In genomic region chr2:35714742-35715167, GRCm38 (mm10) we compare ENCODE assay signal across 10 mouse cellular contexts.
DNase-seq lines count a peak whose midpoint lies in the region; ATAC-seq and TF ChIP-seq lines count a peak whose summit lies in the region.
"Had no signal": no experiment of that assay in that cellular context is flagged by ENCODE, and none has a peak within 500 bp of the region (broad histone marks: within the 10 kb centered on the region; RNA-seq: fewer than 3 reads in every experiment).

No protein-coding gene starts in this region.

- TF ChIP-seq CTCF in gastrocnemius, adult 2 months (IDR thresholded peaks at IDR 0.05), result no peak
- no peak for TF ChIP-seq CTCF in embryonic fibroblast, embryonic 13.5 days (IDR thresholded peaks at IDR 0.05; ENCODE audit: borderline replicate concordance, insufficient read depth, low read length)

- no peaks in the 10 kb centered on the region for H3K79me2 ChIP-seq in myocyte (ENCODE audit: control insufficient read depth, insufficient read depth)

- no peaks in the 10 kb centered on the region for H3K9me3 ChIP-seq in midbrain, embryonic 13.5 days
- H3K9me3 ChIP-seq in midbrain, embryonic 10.5 days (replicated peaks), result no peaks in the 10 kb centered on the region

- H3K9ac ChIP-seq in midbrain, embryonic 13.5 days (replicated peaks), result no peak overlapping the region

- H3K4me3 ChIP-seq in gastrocnemius, adult 2 months, result no peak overlapping the region
- no peak overlapping the region for H3K4me3 ChIP-seq in midbrain, embryonic 13.5 days (replicated peaks)
- no peak overlapping the region for H3K4me3 ChIP-seq in midbrain, embryonic 10.5 days
- no peak overlapping the region for H3K4me3 ChIP-seq in embryonic fibroblast, embryonic 13.5 days (ENCODE audit: insufficient read depth, low read length)
- no peak overlapping the region for H3K4me3 ChIP-seq in myocyte

- H3K4me2 ChIP-seq in midbrain, embryonic 13.5 days (replicated peaks), result no peak overlapping the region
- H3K4me2 ChIP-seq in myocyte (ENCODE audit: low read depth), result peak overlapping the region; percentile 49

- no peak for DNase-seq in gastrocnemius, adult 2 months
- DNase-seq in gastrocnemius, postnatal 4 days (ENCODE audit: low spot score in 2 of 2), result no peak
- no peak for DNase-seq in midbrain, embryonic 10.5 days (ENCODE audit: low spot score)
- no peak for DNase-seq in c-Kit-positive CD71-positive TER-119-positive erythroid progenitor cells, embryonic 14.5 days (ENCODE audit: low spot score)

- no peaks in the 10 kb centered on the region for H3K27me3 ChIP-seq in midbrain, embryonic 13.5 days
- no peaks in the 10 kb centered on the region for H3K27me3 ChIP-seq in midbrain, embryonic 10.5 days (ENCODE audit: low read depth, poor library complexity, severe bottlenecking)
- no peaks in the 10 kb centered on the region for H3K27me3 ChIP-seq in myocyte (ENCODE audit: control insufficient read depth, insufficient read depth, insufficient read length)

- peak; percentile 25; the same call in 1 of the 2 replicates for ATAC-seq in midbrain, embryonic 13.5 days
- no peak for ATAC-seq in erythroid progenitor cell, adult 5-6 weeks (replicated peaks; ENCODE audit: low FRiP score, poor library complexity, severe bottlenecking)

- WGBS in midbrain, embryonic 13.5 days, result 60% methylated on average over 8 of the region's 8 CpGs
- 88% methylated on average over 8 of the region's 8 CpGs for WGBS in midbrain, embryonic 10.5 days

- intact Hi-C loops in gastrocnemius, adult 2 months (cut with DNase I), result loop anchor here (1.0 kb wide), 1 partner anchor 54 kb away; no protein-coding TSS in a partner anchor

- H3K4me1 ChIP-seq in midbrain, embryonic 13.5 days (replicated peaks), result peaks cover 13% of the 10 kb centered on the region; the same call in 1 of the 2 replicates
- H3K4me1 ChIP-seq in midbrain, embryonic 10.5 days, result no peaks in the 10 kb centered on the region
- peaks cover 6% of the 10 kb centered on the region for H3K4me1 ChIP-seq in embryonic fibroblast, embryonic 13.5 days (ENCODE audit: control insufficient read depth, insufficient read depth, low read length)

- H3K36me3 ChIP-seq in midbrain, embryonic 13.5 days, result peaks cover 91% of the 10 kb centered on the region
- peaks cover 100% of the 10 kb centered on the region for H3K36me3 ChIP-seq in midbrain, embryonic 10.5 days
- no peaks in the 10 kb centered on the region for H3K36me3 ChIP-seq in myocyte (ENCODE audit: control insufficient read depth, insufficient read depth)

- no peak overlapping the region for H3ac ChIP-seq in myocyte (ENCODE audit: control insufficient read depth, insufficient read length)

- TF ChIP-seq POLR2A in embryonic fibroblast, embryonic 13.5 days (IDR thresholded peaks at IDR 0.05; ENCODE audit: low read depth, low read length), result no peak
- TF ChIP-seq POLR2A in myocyte (IDR thresholded peaks at IDR 0.05; ENCODE audit: insufficient read length, low read depth), result no peak

- H3K27ac ChIP-seq in gastrocnemius, adult 2 months, result peak overlapping the region; percentile 67
- H3K27ac ChIP-seq in midbrain, embryonic 13.5 days, result 0 out of 2 replicates have a peak overlapping the region, but pooled peaks have one; percentile 7
- no peak overlapping the region for H3K27ac ChIP-seq in midbrain, embryonic 10.5 days (replicated peaks)
- peak overlapping the region; percentile 34; the same call in 1 of the 2 replicates for H3K27ac ChIP-seq in embryonic fibroblast, embryonic 13.5 days (ENCODE audit: insufficient read depth, low read length)
- H3K27ac ChIP-seq: kidney, postnatal 0 days; macrophage had no signal

TF ChIP-seq in myocyte, 11 proteins besides CTCF, POLR2A, EP300 and RAD21:
- TF ChIP-seq MYOD1 (IDR thresholded peaks at IDR 0.05; ENCODE audit: control insufficient read depth in 1 of 3, insufficient read length in 2 of 3, low read depth in 2 of 3) (peak in 1 of 3 experiments; percentile 10), POLR2AphosphoS2 (IDR thresholded peaks at IDR 0.05; ENCODE audit: insufficient read length, low read depth) (no peak)
